Mouse (Mus musculus): ENCODE results near the gene Fbxw11. TPM values are rescaled to one million over a fixed set of nuclear protein-coding genes. Genes with fewer than 3 reads are reported as not detected.
"Not testable (repeated sequence)": the region's sequence is repeated elsewhere in the genome, so short reads cannot be mapped to it uniquely, and the experiment has no call there.

The Fbxw11 gene
- polyA plus RNA-seq, 1 experiment from 2014 or later: 68.7 TPM

- Histone ChIP-seq H3K9me3 (no peaks in the 10 kb centered on the region), H3K9ac (no peak overlapping the region), H3K36me3 (0 out of 2 replicates have a peak, but pooled peaks cover 3% of the 10 kb centered on the region), H3K4me2 (no peak overlapping the region), H3K27ac (no peak overlapping the region), H3K27me3 (no peaks in the 10 kb centered on the region), H3K4me1 (peaks cover 14% of the 10 kb centered on the region), H3K4me3 (no peak overlapping the region)
- WGBS: 97% methylated on average over 29 of the region's 29 CpGs
- ATAC-seq (ENCODE audit: insufficient number of reproducible peaks, insufficient read depth, low FRiP score, low TSS enrichment, low read depth): no peak
Measured at GRCm38 (mm10) chr11:32614463-32614862, 28.1 kb upstream of the Fbxw11 start.

GRCm38 (mm10) chr11:32615561-32615960 lies 27.0 kb upstream of the Fbxw11 start:
- H3K36me3 ChIP-seq: 0 out of 2 replicates have a peak, but pooled peaks cover 3% of the 10 kb centered on the region
- H3K9me3 ChIP-seq: no peaks in the 10 kb centered on the region
- peak overlapping the region; percentile 23 for H3K4me2 ChIP-seq
- no peak for ATAC-seq (ENCODE audit: insufficient number of reproducible peaks, insufficient read depth, low FRiP score, low TSS enrichment, low read depth)
- H3K27ac ChIP-seq: no peak overlapping the region
- H3K4me1 ChIP-seq: peaks cover 23% of the 10 kb centered on the region
- H3K4me3 ChIP-seq: no peak overlapping the region
- peak overlapping the region; percentile 32; the same call in 1 of the 2 replicates for H3K9ac ChIP-seq
- 7% methylated on average over 11 of the region's 11 CpGs for WGBS
- no peaks in the 10 kb centered on the region for H3K27me3 ChIP-seq

- WGBS: 69% methylated on average over 6 of the region's 6 CpGs
- Histone ChIP-seq H3K36me3 (0 out of 2 replicates have a peak, but pooled peaks cover 3% of the 10 kb centered on the region), H3K4me1 (peaks cover 23% of the 10 kb centered on the region), H3K27ac (no peak overlapping the region), H3K4me3 (no peak overlapping the region), H3K4me2 (peak overlapping the region; percentile 23; the same call in 1 of the 2 replicates), H3K9me3 (no peaks in the 10 kb centered on the region), H3K27me3 (no peaks in the 10 kb centered on the region), H3K9ac (peak overlapping the region; percentile 32; the same call in 1 of the 2 replicates)
- no peak for ATAC-seq (ENCODE audit: insufficient number of reproducible peaks, insufficient read depth, low FRiP score, low TSS enrichment, low read depth)
Measured at GRCm38 (mm10) chr11:32616091-32616490, 26.4 kb upstream of the Fbxw11 start.

GRCm38 (mm10) chr11:32618036-32618435 lies 24.5 kb upstream of the Fbxw11 start:
- Histone ChIP-seq H3K9me3 (no peaks in the 10 kb centered on the region), H3K27me3 (no peaks in the 10 kb centered on the region), H3K4me1 (peaks cover 25% of the 10 kb centered on the region), H3K4me2 (no peak overlapping the region), H3K4me3 (no peak overlapping the region), H3K9ac (no peak overlapping the region), H3K36me3 (0 out of 2 replicates have a peak, but pooled peaks cover 3% of the 10 kb centered on the region), H3K27ac (no peak overlapping the region)
- no peak for ATAC-seq (ENCODE audit: insufficient number of reproducible peaks, insufficient read depth, low FRiP score, low TSS enrichment, low read depth)
- 74% methylated on average over 1 of the region's 1 CpGs for WGBS

GRCm38 (mm10) chr11:32618641-32619040 lies 23.9 kb upstream of the Fbxw11 start:
- WGBS: 81% methylated on average over 5 of the region's 5 CpGs

GRCm38 (mm10) chr11:32619257-32619816 lies 23.2 kb upstream of the Fbxw11 start:
- no peak overlapping the region for H3K4me2 ChIP-seq
- no peak for ATAC-seq (ENCODE audit: insufficient number of reproducible peaks, insufficient read depth, low FRiP score, low TSS enrichment, low read depth)
- peak overlapping the region; percentile 51 for H3K27ac ChIP-seq
- WGBS: 32% methylated on average over 8 of the region's 8 CpGs
- H3K4me3 ChIP-seq: no peak overlapping the region
- no peaks in the 10 kb centered on the region for H3K27me3 ChIP-seq
- H3K36me3 ChIP-seq: 0 out of 2 replicates have a peak, but pooled peaks cover 3% of the 10 kb centered on the region
- H3K9ac ChIP-seq: 0 out of 2 replicates have a peak overlapping the region, but pooled peaks have one; percentile 32
- peaks cover 31% of the 10 kb centered on the region for H3K4me1 ChIP-seq
- H3K9me3 ChIP-seq: no peaks in the 10 kb centered on the region

More at GRCm38 (mm10) chr11:32618641-32619040, 23.9 kb upstream of the Fbxw11 start:
- not testable (repeated sequence) for H3K9ac ChIP-seq; H3K27me3 ChIP-seq; H3K4me2 ChIP-seq; ATAC-seq (ENCODE audit: insufficient number of reproducible peaks, insufficient read depth, low FRiP score, low TSS enrichment, low read depth); H3K9me3 ChIP-seq; H3K36me3 ChIP-seq; H3K4me3 ChIP-seq; H3K27ac ChIP-seq
- H3K4me1 ChIP-seq: peaks cover 31% of the 10 kb centered on the region

GRCm38 (mm10) chr11:32619866-32620456 lies 22.6 kb upstream of the Fbxw11 start:
- no peaks in the 10 kb centered on the region for H3K27me3 ChIP-seq
- H3K27ac ChIP-seq: no peak overlapping the region
- H3K4me3 ChIP-seq: no peak overlapping the region
- no peak overlapping the region for H3K9ac ChIP-seq
- 81% methylated on average over 6 of the region's 6 CpGs for WGBS
- ATAC-seq (ENCODE audit: insufficient number of reproducible peaks, insufficient read depth, low FRiP score, low TSS enrichment, low read depth): no peak
- peaks cover 31% of the 10 kb centered on the region for H3K4me1 ChIP-seq
- H3K4me2 ChIP-seq: no peak overlapping the region
- no peaks in the 10 kb centered on the region for H3K9me3 ChIP-seq
- no peaks in the 10 kb centered on the region for H3K36me3 ChIP-seq

GRCm38 (mm10) chr11:32621831-32622478 lies 20.6 kb upstream of the Fbxw11 start:
- no peaks in the 10 kb centered on the region for H3K27me3 ChIP-seq
- no peak overlapping the region for H3K4me2 ChIP-seq
- no peak overlapping the region for H3K9ac ChIP-seq
- no peak overlapping the region for H3K4me3 ChIP-seq
- H3K36me3 ChIP-seq: no peaks in the 10 kb centered on the region
- 68% methylated on average over 12 of the region's 12 CpGs for WGBS
- no peak overlapping the region for H3K27ac ChIP-seq
- no peaks in the 10 kb centered on the region for H3K9me3 ChIP-seq
- peak; percentile 26; the same call in 1 of the 2 replicates for ATAC-seq (ENCODE audit: insufficient number of reproducible peaks, insufficient read depth, low FRiP score, low TSS enrichment, low read depth)
- H3K4me1 ChIP-seq: peaks cover 22% of the 10 kb centered on the region

GRCm38 (mm10) chr11:32622479-32623190 lies 19.9 kb upstream of the Fbxw11 start:
- Histone ChIP-seq H3K4me1 (peaks cover 22% of the 10 kb centered on the region), H3K9ac (no peak overlapping the region), H3K4me2 (no peak overlapping the region), H3K36me3 (no peaks in the 10 kb centered on the region), H3K9me3 (no peaks in the 10 kb centered on the region), H3K27ac (no peak overlapping the region), H3K27me3 (no peaks in the 10 kb centered on the region), H3K4me3 (no peak overlapping the region)
- 85% methylated on average over 13 of the region's 13 CpGs for WGBS
- ATAC-seq (ENCODE audit: insufficient number of reproducible peaks, insufficient read depth, low FRiP score, low TSS enrichment, low read depth): no peak

- Histone ChIP-seq H3K4me3 (no peak overlapping the region), H3K4me1 (peaks cover 22% of the 10 kb centered on the region), H3K9me3 (no peaks in the 10 kb centered on the region), H3K4me2 (no peak overlapping the region), H3K27ac (no peak overlapping the region), H3K27me3 (no peaks in the 10 kb centered on the region), H3K9ac (no peak overlapping the region), H3K36me3 (no peaks in the 10 kb centered on the region)
- WGBS: 67% methylated on average over 5 of the region's 5 CpGs
- ATAC-seq (ENCODE audit: insufficient number of reproducible peaks, insufficient read depth, low FRiP score, low TSS enrichment, low read depth): no peak
Measured at GRCm38 (mm10) chr11:32623236-32623635, 19.3 kb upstream of the Fbxw11 start.

- Histone ChIP-seq H3K36me3 (no peaks in the 10 kb centered on the region), H3K4me3 (no peak overlapping the region), H3K27ac (no peak overlapping the region), H3K9ac (no peak overlapping the region), H3K4me2 (no peak overlapping the region), H3K27me3 (no peaks in the 10 kb centered on the region), H3K4me1 (peaks cover 22% of the 10 kb centered on the region), H3K9me3 (no peaks in the 10 kb centered on the region)
- no peak for ATAC-seq (ENCODE audit: insufficient number of reproducible peaks, insufficient read depth, low FRiP score, low TSS enrichment, low read depth)
- WGBS: 84% methylated on average over 6 of the region's 6 CpGs
Measured at GRCm38 (mm10) chr11:32623912-32624311, 18.6 kb upstream of the Fbxw11 start.
